Mouse (Mus musculus) natural killer cell, adult 2 months (primary cell): ENCODE data around the gene Cdyl2.

ENCODE experiments used
- DNase-seq, 2 experiments: peaks; one replicate each; pipeline ENCODE4 v3.0.0; 2022; ENCODE audit warnings: low spot score in 2 of 2

The Cdyl2 gene

GRCm38 (mm10) chr8:116671543-116671942, 61.2 kb downstream of the Cdyl2 start:
- no peak for DNase-seq

DNA sequence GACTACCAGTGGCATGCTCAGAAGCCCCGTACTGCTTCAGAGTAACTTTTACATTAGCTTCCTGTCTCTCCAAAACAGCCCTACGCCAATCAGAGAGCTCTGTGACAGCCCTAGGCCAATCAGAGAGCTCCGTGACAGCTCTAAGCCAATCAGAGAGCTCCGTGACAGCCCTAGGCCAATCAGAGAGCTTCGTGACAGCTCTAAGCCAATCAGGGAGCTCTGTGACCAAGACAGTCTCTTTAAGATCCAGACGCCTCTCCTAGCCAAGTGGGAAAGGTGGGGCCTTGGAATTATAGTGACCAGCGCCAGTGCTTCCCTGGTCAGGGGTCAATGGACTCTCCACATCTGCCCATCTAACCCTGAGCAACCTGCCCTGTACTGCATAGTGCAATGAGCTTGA, 62.2 kb downstream of the Cdyl2 start:
- DNase-seq, result no peak

- no peak for DNase-seq
These were observed 63.8 kb downstream of the Cdyl2 start for GRCm38 (mm10) chr8:116668977-116669376.

- DNase-seq, result no peak
These were observed 65.9 kb downstream of the Cdyl2 start for GRCm38 (mm10) chr8:116666781-116667325.

GRCm38 (mm10) chr8:116661521-116661920, 71.3 kb downstream of the Cdyl2 start:
- DNase-seq, result no peak

- DNase-seq, result no peak
These were observed 76.0 kb downstream of the Cdyl2 start for GRCm38 (mm10) chr8:116656811-116657210.

DNA sequence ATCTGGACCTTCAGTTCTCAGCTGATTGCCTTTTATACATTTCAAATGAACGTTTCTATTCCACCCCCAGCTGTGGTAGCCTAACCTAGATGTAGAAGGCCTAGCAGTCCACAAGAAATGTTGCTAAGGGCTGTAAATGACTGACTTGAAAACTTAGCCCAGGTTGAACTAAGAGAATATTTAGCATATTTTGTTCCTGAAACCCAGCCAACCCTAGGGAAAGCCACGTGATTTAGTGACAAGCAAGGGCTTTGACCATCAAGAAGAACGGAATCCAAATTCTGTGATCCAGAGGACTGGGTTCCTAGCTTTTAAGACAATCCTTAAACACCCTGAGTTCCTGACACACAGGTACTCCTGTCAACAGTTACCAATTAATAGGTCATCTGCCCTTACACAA, 77.9 kb downstream of the Cdyl2 start:
- DNase-seq, result no peak

DNA sequence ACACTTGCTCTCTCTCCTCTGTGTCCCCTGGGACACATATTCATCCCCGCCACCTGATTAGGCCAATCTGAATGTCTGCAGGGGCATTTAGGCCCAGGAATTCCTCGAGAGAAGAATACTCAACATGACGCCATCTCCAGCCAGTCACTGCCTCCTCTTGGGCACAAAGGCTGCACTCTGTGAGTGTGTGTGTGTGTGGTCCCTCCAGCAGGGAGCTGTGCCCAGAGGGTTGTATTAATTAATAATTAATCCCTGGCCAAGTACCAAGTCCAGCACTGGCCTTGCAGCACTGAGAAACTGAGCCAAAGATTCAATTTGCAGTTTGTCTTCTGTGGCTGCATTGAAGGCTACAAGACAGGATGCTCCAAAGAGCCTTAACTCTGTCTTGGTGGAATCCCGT, 79.8 kb downstream of the Cdyl2 start:
- DNase-seq, result no peak

GRCm38 (mm10) chr8:116649975-116650725, 82.6 kb downstream of the Cdyl2 start:
- no peak for DNase-seq

DNA sequence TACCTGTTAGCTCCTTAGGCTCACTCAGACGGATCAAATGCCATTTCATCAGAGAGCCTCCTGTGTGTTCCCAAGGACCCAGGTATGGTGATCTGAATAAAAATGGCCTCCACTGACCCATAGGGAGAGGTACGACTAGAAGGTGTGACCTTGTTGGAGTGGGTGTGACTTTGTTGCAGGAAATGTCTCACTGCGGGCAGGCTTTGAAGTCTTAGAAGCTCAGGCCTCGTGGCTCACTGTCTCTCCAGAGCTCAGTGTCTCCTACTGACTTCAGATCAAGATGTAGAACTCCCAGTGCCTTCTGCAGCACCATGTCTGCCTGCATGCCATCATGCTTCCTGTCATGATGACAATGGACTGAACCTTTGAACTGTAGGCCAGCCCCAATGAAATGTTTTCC, 87.4 kb downstream of the Cdyl2 start:
- DNase-seq, result peak; percentile 25 to 41

DNA sequence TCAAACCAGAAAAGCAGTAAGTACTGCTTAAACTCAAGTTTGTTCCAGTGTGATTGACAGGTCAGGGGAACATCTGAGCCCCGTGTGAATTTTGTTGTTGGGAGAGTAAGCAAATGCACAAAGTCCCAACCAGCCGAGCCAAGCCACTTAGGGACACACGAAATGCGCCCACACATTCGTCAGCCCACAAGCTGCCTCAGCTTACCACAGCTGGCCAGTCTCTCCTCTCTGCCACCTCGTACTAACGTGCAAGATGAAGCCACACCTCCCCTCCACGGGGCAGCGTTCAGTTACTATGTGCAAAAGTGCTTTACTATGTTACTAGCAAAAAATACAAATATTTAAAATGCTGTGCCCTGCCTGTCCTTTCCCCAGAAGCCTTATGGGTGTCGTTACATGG, 91.9 kb downstream of the Cdyl2 start:
- DNase-seq, result no peak

GRCm38 (mm10) chr8:116637998-116638397, 94.8 kb downstream of the Cdyl2 start:
- peak; percentile 57 to 72 for DNase-seq

DNA sequence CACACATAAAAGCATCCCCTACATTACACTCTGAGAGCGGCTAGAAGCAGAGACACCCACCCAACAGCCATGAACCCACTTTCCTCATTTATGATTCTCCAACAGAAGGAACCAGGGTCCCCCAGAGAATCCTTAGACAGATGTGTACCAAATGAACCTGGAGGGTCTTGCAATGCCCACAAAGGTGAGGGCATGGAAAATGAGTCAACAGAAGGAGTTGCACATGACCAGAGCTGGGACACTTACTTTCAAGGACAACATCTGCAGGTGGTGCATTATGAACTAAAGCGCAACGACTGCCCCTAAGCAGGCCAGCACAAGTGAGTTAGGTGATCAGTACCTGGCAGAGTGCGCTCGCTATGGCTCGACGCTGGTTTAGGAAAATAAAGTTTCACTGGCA, 95.6 kb downstream of the Cdyl2 start:
- no peak for DNase-seq

- DNase-seq, result peak in 1 of 2 experiments; percentile 51
These were observed 96.4 kb downstream of the Cdyl2 start for GRCm38 (mm10) chr8:116636396-116636795.

DNA sequence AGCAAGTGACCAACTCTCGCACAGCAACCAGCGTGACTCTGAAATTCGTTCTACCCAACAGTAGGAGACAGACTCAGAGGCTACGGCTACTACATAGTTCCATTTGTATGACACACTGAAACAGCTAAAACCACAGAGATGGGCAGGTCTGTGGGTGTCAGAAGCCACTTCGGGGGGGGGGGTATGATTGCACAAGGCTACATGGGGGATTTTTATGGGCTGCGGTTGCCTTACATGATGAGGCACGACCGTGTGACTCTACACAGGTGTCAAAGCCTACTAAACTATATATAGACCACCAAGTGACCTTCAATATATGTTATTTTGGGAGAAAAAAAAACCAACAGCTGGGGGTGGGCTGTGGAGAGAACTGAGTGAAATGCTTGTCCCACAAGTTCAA, 96.8 kb downstream of the Cdyl2 start:
- peak; percentile 74 to 78 for DNase-seq

DNA sequence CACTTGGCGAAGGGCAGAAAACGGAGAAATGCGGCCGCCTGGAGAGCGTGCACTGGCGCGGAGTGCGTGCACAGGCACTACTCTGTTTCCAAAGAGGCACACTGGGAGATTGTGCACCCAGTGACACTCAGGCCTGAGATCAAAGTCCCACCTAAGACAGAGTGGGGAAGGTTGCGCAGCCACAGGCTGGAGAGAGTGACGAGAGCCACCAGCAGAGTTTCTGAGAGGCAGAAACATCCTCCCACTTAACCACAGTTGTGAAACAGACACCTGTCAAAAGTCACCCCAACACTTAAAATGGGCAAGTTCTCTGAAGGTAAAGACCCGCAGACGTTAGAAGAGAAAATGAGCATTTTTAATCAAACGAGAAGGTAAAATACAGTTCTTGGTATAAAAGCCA, 97.5 kb downstream of the Cdyl2 start:
- DNase-seq, result peak; percentile 67 to 73

GRCm38 (mm10) chr8:116634436-116634835, 98.4 kb downstream of the Cdyl2 start:
- no peak for DNase-seq

DNA sequence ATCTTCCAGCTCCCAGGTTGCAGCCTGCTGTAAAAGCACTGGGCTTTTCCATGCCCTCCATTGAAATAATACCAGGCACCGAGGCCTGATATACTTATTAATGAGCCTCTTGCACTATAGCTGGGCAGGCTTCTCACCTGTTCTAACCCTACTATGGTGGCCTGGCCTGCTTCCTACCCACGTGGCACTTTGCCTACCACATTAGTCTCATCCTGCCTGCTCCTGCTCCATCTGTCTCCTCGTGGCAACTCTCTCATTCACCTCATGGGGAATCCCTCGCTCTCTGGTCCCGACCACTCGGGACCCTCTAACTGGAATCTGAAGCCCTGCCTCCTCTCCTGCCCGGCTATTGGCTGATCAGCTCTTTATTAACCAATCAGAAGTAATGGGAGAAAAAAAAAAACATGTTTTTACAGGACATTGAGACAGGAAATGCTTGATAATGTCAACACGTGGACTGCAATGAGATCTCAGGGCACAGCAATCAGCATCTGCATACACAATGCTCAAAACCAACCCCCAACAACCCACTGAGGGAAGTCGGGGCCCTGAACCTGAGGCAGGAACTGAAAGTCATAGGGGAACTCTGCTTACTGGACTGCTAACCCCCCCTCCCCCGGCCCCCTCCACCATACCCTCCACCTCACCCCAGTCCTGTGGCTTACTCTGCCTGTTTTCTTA, 99.2 kb downstream of the Cdyl2 start:
- peak; percentile 14 to 75 for DNase-seq

GRCm38 (mm10) chr8:116630066-116630465, 102.7 kb downstream of the Cdyl2 start:
- peak in 1 of 2 experiments; percentile 17 for DNase-seq

DNA sequence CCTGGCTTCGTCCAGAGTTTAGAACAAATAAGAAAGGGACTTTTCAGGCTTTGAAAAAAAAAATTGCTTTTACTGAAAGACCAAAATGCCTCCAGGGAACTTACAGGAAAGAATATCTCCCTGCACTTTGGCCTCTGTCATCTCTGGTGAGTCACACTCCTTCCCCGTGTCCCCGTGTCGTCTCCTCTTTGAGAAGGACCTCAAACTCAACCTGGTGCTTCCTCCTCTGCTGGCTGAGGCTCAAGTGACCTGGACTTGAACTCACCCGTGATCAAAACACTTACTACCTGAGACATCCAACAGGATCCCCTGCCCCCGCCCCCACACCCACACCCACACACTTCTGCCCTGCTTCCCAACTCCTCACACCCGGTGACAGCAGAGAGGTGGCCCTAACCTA, 103.8 kb downstream of the Cdyl2 start:
- DNase-seq, result peak in 1 of 2 experiments; percentile 31

GRCm38 (mm10) chr8:116627854-116628479, 104.8 kb downstream of the Cdyl2 start:
- DNase-seq, result peak; percentile 55 to 72

- DNase-seq, result no peak
These were observed 109.2 kb downstream of the Cdyl2 start for GRCm38 (mm10) chr8:116623591-116623990.

DNA sequence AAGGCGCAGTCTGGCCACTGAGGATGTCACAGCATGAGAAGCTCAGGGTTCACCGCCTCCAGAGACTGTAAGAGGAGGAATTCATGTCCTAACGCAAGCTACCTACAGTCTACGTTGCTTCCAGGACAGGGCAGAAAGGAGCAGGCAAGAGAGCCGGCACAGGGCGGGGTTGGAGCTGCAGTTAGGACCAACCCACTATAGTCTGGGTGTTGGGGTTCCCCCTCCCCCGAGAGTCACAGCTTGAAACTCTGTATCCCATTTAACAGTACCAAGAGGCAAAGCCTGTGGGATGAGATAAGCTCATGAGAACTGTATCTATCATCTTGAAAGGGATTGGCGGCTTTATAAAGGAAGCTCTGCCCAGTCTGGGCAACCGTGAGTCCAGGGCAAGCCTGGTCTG, 110.5 kb downstream of the Cdyl2 start:
- no peak for DNase-seq
